7 mouse cellular contexts compared by ENCODE assay signal in the genomic region with DNA sequence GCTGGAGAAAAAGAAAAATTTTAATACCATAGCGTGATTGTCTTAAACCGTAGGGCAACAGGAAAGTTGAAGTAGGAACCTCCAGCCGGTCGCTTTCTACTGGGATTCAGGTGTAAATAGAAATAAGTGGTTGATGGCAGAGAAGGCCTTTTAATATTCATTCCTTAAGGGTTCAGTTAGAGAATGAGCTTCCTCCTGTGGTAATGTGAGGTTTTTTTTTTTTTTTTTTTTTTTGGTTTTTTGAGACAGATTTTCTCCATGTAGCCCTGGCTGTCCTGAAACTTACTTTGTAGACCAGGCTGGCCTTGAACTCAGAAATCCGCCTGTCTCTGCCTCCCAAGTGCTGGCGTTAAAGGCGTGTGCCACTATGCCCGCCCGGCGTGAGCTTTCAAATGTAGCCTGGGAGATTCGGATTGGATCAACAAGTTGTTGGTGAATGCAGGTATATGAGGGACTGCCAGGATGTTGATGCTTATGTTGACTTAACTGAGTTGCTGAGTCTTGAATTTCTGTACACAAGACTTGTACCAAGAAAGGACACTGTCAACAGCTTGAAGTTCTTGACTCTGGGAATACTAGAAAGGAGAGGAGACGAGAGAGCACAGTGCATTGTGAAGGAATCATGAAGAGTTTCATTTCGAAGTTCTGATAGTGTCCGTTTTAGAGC. TPM values are rescaled to one million over a fixed set of nuclear protein-coding genes. Genes with fewer than 3 reads are reported as not detected.
DNase-seq lines count a peak whose midpoint lies in the region; ATAC-seq lines count a peak whose summit lies in the region.

No protein-coding gene starts in this region.

- DNase-seq in spleen, postnatal 10 days (ENCODE audit: low spot score in 2 of 2), result peak; percentile 12 to 22
- DNase-seq in spleen, adult 12 weeks (ENCODE audit: low spot score), result no peak
- DNase-seq in forebrain, embryonic 11.5 days (ENCODE audit: low spot score), result no peak
- DNase-seq in testis, postnatal 14 days (ENCODE audit: low spot score), result peak; percentile 16
- DNase-seq in urinary bladder, postnatal 36 days (ENCODE audit: low spot score in 2 of 2), result no peak
- no peak for DNase-seq in retina, postnatal 1 day

- H3K4me3 ChIP-seq in forebrain, embryonic 11.5 days (ENCODE audit: low read depth, low read length), result peak overlapping the region; percentile 100
- peak overlapping the region; percentile 97 for H3K4me3 ChIP-seq in limb, embryonic 15.5 days

- H3K4me1 ChIP-seq in forebrain, embryonic 11.5 days (replicated peaks; ENCODE audit: control insufficient read depth, insufficient read depth, low read length), result peaks cover 2% of the 10 kb centered on the region; the same call in 1 of the 2 replicates
- peaks cover 4% of the 10 kb centered on the region for H3K4me1 ChIP-seq in limb, embryonic 15.5 days

- H3K9me3 ChIP-seq in forebrain, embryonic 11.5 days (ENCODE audit: control insufficient read depth, low read length), result no peaks in the 10 kb centered on the region
- H3K9me3 ChIP-seq in limb, embryonic 15.5 days, result no peaks in the 10 kb centered on the region

- 67% methylated on average over 14 of the region's 14 CpGs for WGBS in forebrain, embryonic 11.5 days
- WGBS in limb, embryonic 15.5 days, result 63% methylated on average over 14 of the region's 14 CpGs

- H3K27me3 ChIP-seq in forebrain, embryonic 11.5 days (ENCODE audit: control insufficient read depth, insufficient read depth, low read length), result no peaks in the 10 kb centered on the region
- H3K27me3 ChIP-seq in limb, embryonic 15.5 days, result no peaks in the 10 kb centered on the region

- ATAC-seq in forebrain, embryonic 11.5 days (replicated peaks; ENCODE audit: low FRiP score), result no peak
- no peak for ATAC-seq in limb, embryonic 15.5 days (ENCODE audit: insufficient number of reproducible peaks, low FRiP score, low TSS enrichment, low read depth)

- H3K36me3 ChIP-seq in forebrain, embryonic 11.5 days (ENCODE audit: control insufficient read depth, insufficient read depth, low read length), result peaks cover 6% of the 10 kb centered on the region; the same call in 1 of the 2 replicates
- H3K36me3 ChIP-seq in limb, embryonic 15.5 days, result peaks cover 21% of the 10 kb centered on the region

- peak overlapping the region; percentile 96 for H3K9ac ChIP-seq in forebrain, embryonic 11.5 days (ENCODE audit: low read length)
- H3K9ac ChIP-seq in limb, embryonic 15.5 days, result peak overlapping the region; percentile 96

- peak overlapping the region; percentile 83 for H3K4me2 ChIP-seq in forebrain, embryonic 11.5 days (ENCODE audit: low read depth, low read length, severe bottlenecking)
- H3K4me2 ChIP-seq in limb, embryonic 15.5 days, result peak overlapping the region; percentile 69

- no peak overlapping the region for H3K27ac ChIP-seq in forebrain, embryonic 11.5 days (ENCODE audit: low read depth, low read length)
- H3K27ac ChIP-seq in limb, embryonic 15.5 days, result peak overlapping the region; percentile 91

RNA-seq across cellular contexts. Expression of gene Psmd11, which starts 1.2 kb away (rescaled TPM):
- 333 and 347 TPM in 2 replicates for polyA plus RNA-seq in forebrain, embryonic 11.5 days (2014; fragmentation: Nextera tagmentation; extraction: Ambion mirVana)
- 292 and 301 TPM in 2 replicates for polyA plus RNA-seq in limb, embryonic 15.5 days (2015; fragmentation: Nextera tagmentation; extraction: Ambion mirVana)

RNA-seq across cellular contexts. Expression of gene Zfp207, which starts 46.6 kb away (rescaled TPM):
- polyA plus RNA-seq in forebrain, embryonic 11.5 days (2014; fragmentation: Nextera tagmentation; extraction: Ambion mirVana), result 335 and 363 TPM in 2 replicates
- 193 and 196 TPM in 2 replicates for polyA plus RNA-seq in limb, embryonic 15.5 days (2015; fragmentation: Nextera tagmentation; extraction: Ambion mirVana)

RNA-seq across cellular contexts. Expression of gene Cdk5r1, which starts 47.2 kb away (rescaled TPM):
- 15.7 and 18.4 TPM in 2 replicates for polyA plus RNA-seq in forebrain, embryonic 11.5 days (2014; fragmentation: Nextera tagmentation; extraction: Ambion mirVana)
- 2.3 and 3.2 TPM in 2 replicates for polyA plus RNA-seq in limb, embryonic 15.5 days (2015; fragmentation: Nextera tagmentation; extraction: Ambion mirVana)

RNA-seq across cellular contexts. Expression of gene 5730455P16Rik, which starts 51.8 kb away (rescaled TPM):
- polyA plus RNA-seq in forebrain, embryonic 11.5 days (2014; fragmentation: Nextera tagmentation; extraction: Ambion mirVana), result 26.9 and 27.1 TPM in 2 replicates
- polyA plus RNA-seq in limb, embryonic 15.5 days (2015; fragmentation: Nextera tagmentation; extraction: Ambion mirVana), result 21.2 and 21.6 TPM in 2 replicates

Comparison
In these comparisons a context has a peak if more than half of its experiments do, and no peak if none do; other contexts are left out.
1. DNase-seq: peak in spleen, postnatal 10 days (2 of 2) and testis, postnatal 14 days (single experiment); none in spleen, adult 12 weeks (single experiment), forebrain, embryonic 11.5 days (single experiment), urinary bladder, postnatal 36 days (0 of 2) and retina, postnatal 1 day (single experiment).